Mouse (Mus musculus) C2C12 (cell line): Measurements from ENCODE around the gene Vnn3. TPM values are rescaled to one million over a fixed set of nuclear protein-coding genes. Genes with fewer than 3 reads are reported as not detected.
A peak's percentile ranks its signal among the peaks of the same experiment; 100 is the strongest.

Source experiments
- H3K27me3 ChIP-seq: one replicate; pipeline ENCODE4 v1.6.1; 2011; ENCODE audit not compliant: control insufficient read depth, insufficient read depth, insufficient read length
- H3K36me3 ChIP-seq: one replicate; pipeline ENCODE4 v1.6.1; 2011; ENCODE audit not compliant: control insufficient read depth, insufficient read depth
- H3K4me3 ChIP-seq: one replicate; pipeline ENCODE4 v1.5.1; 2011; ENCODE audit warnings: mild to moderate bottlenecking, control low read depth; ENCODE audit not compliant: poor library complexity, insufficient read depth, severe bottlenecking
- H3K79me2 ChIP-seq: one replicate; pipeline ENCODE4 v1.6.1; 2011; ENCODE audit not compliant: control insufficient read depth, insufficient read depth
- H3K79me3 ChIP-seq: one replicate; pipeline ENCODE4 v1.6.1; 2011; ENCODE audit warnings: low read depth, control low read depth
- H3ac ChIP-seq: one replicate; pipeline ENCODE3; 2011; ENCODE audit warnings: low read depth; ENCODE audit not compliant: control insufficient read depth, insufficient read length
- CEBPB ChIP-seq: IDR thresholded peaks from one replicate; pipeline ENCODE4 v1.6.1; 2011; ENCODE audit warnings: low read depth, mild to moderate bottlenecking, control low read depth, moderate library complexity
- CTCF ChIP-seq: IDR thresholded peaks from one replicate; pipeline ENCODE4 v1.5.1; 2011; ENCODE audit not compliant: control insufficient read depth, insufficient read depth, insufficient read length
- FOSL1 ChIP-seq: IDR thresholded peaks from one replicate; pipeline ENCODE4 v1.8.0; 2011; ENCODE audit warnings: mild to moderate bottlenecking, low read length; ENCODE audit not compliant: poor library complexity, insufficient read depth, severe bottlenecking
- MAX ChIP-seq: IDR thresholded peaks from one replicate; pipeline ENCODE4 v1.6.1; 2011; ENCODE audit warnings: mild to moderate bottlenecking, control low read depth
- MYOD1 ChIP-seq: IDR thresholded peaks from one replicate; pipeline ENCODE4 v1.6.1; 2011; ENCODE audit warnings: low read depth; ENCODE audit not compliant: control insufficient read depth, insufficient read length
- MYOG ChIP-seq: IDR thresholded peaks from one replicate; pipeline ENCODE4 v1.6.1; 2011; ENCODE audit not compliant: control insufficient read depth, insufficient read length; ENCODE audit errors: extremely low read depth
- USF1 ChIP-seq: IDR thresholded peaks from one replicate; pipeline ENCODE4 v1.6.1; 2011; ENCODE audit warnings: low read depth, mild to moderate bottlenecking, control low read depth, moderate library complexity
- long read RNA-seq, 2 experiments: library from polyadenylated mRNA; unstranded; transcript quantifications; one replicate each; pipeline ENCODE4 v2.0.0; 2019 to 2020
- polyA plus RNA-seq: library from polyadenylated mRNA; unstranded; fragments of >200 nt; fragmentation: generic; extraction: Trizol; gene quantifications from one replicate; pipeline ENCODE4 v1.2.1, GENCODE M21; 2012; ENCODE audit warnings: missing spikeins

Vnn3 gene
- polyA plus RNA-seq = not detected
- long read RNA-seq, experiment 1 = 0 reads
- long read RNA-seq, experiment 2 = 0 reads

GRCm38 (mm10) chr10:23851228-23851912 is at the start of gene Vnn3:
Gene Vnn3, plus strand, starts transcription at chr10:23851462.
- Histone ChIP-seq H3K79me3 (no peaks in the 10 kb centered on the region), H3ac (no peak within 1 kb of the TSS), H3K27me3 (peaks cover 7% of the 10 kb centered on the region), H3K4me3 (no peak within 1 kb of the TSS), H3K79me2 (no peaks in the 10 kb centered on the region), H3K36me3 (no peaks in the 10 kb centered on the region)
- no peak for TF ChIP-seq USF1
- TF ChIP-seq CEBPB = no peak
- TF ChIP-seq MYOD1 = no peak
- TF ChIP-seq MAX = no peak
- TF ChIP-seq CTCF = no peak
- no peak for TF ChIP-seq MYOG
- no peak for TF ChIP-seq FOSL1

- Histone ChIP-seq H3K27me3 (no peaks in the 10 kb centered on the region), H3ac (no peak overlapping the region)
These were observed 48.4 kb upstream of the Vnn3 start for GRCm38 (mm10) chr10:23802911-23803310.

GRCm38 (mm10) chr10:23804665-23805064 is 46.6 kb upstream of the Vnn3 start:
- Histone ChIP-seq H3K4me3 (no peak overlapping the region), H3K79me2 (no peaks in the 10 kb centered on the region), H3K79me3 (no peaks in the 10 kb centered on the region), H3ac (no peak overlapping the region), H3K36me3 (peaks cover 42% of the 10 kb centered on the region), H3K27me3 (no peaks in the 10 kb centered on the region)
- TF ChIP-seq CEBPB (no peak), USF1 (no peak), MYOG (no peak), CTCF (no peak), MYOD1 (no peak), FOSL1 (no peak), MAX (no peak)

More at GRCm38 (mm10) chr10:23802911-23803310, 48.4 kb upstream of the Vnn3 start:
- Histone ChIP-seq H3K79me3 (no peaks in the 10 kb centered on the region), H3K36me3 (peaks cover 38% of the 10 kb centered on the region), H3K79me2 (no peaks in the 10 kb centered on the region), H3K4me3 (no peak overlapping the region)
- TF ChIP-seq MYOG = no peak
- TF ChIP-seq CTCF = no peak
- TF ChIP-seq FOSL1 = no peak
- no peak for TF ChIP-seq MYOD1
- no peak for TF ChIP-seq USF1
- TF ChIP-seq CEBPB = no peak
- no peak for TF ChIP-seq MAX

GRCm38 (mm10) chr10:23806201-23806600 is 45.1 kb upstream of the Vnn3 start:
- no peak for TF ChIP-seq MYOD1
- TF ChIP-seq MAX = no peak
- no peak for TF ChIP-seq FOSL1
- TF ChIP-seq MYOG = no peak
- TF ChIP-seq CEBPB = no peak
- no peak for TF ChIP-seq CTCF
- TF ChIP-seq USF1 = no peak
- H3K79me2 ChIP-seq = no peaks in the 10 kb centered on the region
- no peaks in the 10 kb centered on the region for H3K79me3 ChIP-seq
- H3K36me3 ChIP-seq = peaks cover 42% of the 10 kb centered on the region
- H3ac ChIP-seq = no peak overlapping the region
- H3K27me3 ChIP-seq = no peaks in the 10 kb centered on the region
- no peak overlapping the region for H3K4me3 ChIP-seq

- Histone ChIP-seq H3K79me2 (no peaks in the 10 kb centered on the region), H3K27me3 (no peaks in the 10 kb centered on the region), H3K4me3 (no peak overlapping the region), H3K79me3 (no peaks in the 10 kb centered on the region), H3K36me3 (peaks cover 11% of the 10 kb centered on the region), H3ac (no peak overlapping the region)
- TF ChIP-seq CEBPB = no peak
- peak; percentile 35 for TF ChIP-seq CTCF
These were observed 39.4 kb upstream of the Vnn3 start for GRCm38 (mm10) chr10:23811635-23812437.

- Histone ChIP-seq H3K27me3 (no peaks in the 10 kb centered on the region), H3K79me3 (no peaks in the 10 kb centered on the region), H3K79me2 (no peaks in the 10 kb centered on the region), H3ac (no peak overlapping the region), H3K4me3 (no peak overlapping the region), H3K36me3 (peaks cover 11% of the 10 kb centered on the region)
- TF ChIP-seq CEBPB (no peak), CTCF (no peak), FOSL1 (no peak), MYOG (no peak), USF1 (no peak), MAX (no peak), MYOD1 (no peak)
These were observed 38.9 kb upstream of the Vnn3 start for GRCm38 (mm10) chr10:23812438-23812759.
